Mouse (Mus musculus) intestine, postnatal 0 days (tissue): Measurements from ENCODE around the gene Ankrd12. TPM values are rescaled to one million over a fixed set of nuclear protein-coding genes. Genes with fewer than 3 reads are reported as not detected.

ENCODE experiments used
- ATAC-seq: fragments of 200-750 bp; cut with Nextera tagmentation; 2 replicates; pipeline ENCODE4 v1.8.0; 2017; ENCODE audit warnings: mild to moderate bottlenecking, moderate TSS enrichment, moderate library complexity
- H3K27ac ChIP-seq: fragments of 300-500 bp; sonication (generic); 2 replicates; pipeline ENCODE4 v1.5.1; 2014; ENCODE audit warnings: mild to moderate bottlenecking, low read depth, low read length, moderate library complexity
- H3K27me3 ChIP-seq: fragments of 300-500 bp; sonication (generic); replicated peaks from 2 replicates; pipeline ENCODE4 v1.6.1; 2014; ENCODE audit warnings: low read length, mixed read lengths; ENCODE audit not compliant: control insufficient read depth, insufficient read depth
- H3K36me3 ChIP-seq: fragments of 300-500 bp; sonication (generic); 2 replicates; pipeline ENCODE4 v1.6.1; 2014; ENCODE audit warnings: mild to moderate bottlenecking, moderate library complexity; ENCODE audit not compliant: control insufficient read depth, insufficient read depth
- H3K4me1 ChIP-seq: fragments of 300-500 bp; sonication (generic); replicated peaks from 2 replicates; pipeline ENCODE4 v1.6.1; 2014; ENCODE audit warnings: antibody characterized with exemption, low read length, mixed read lengths; ENCODE audit not compliant: control insufficient read depth, insufficient read depth
- H3K4me2 ChIP-seq: fragments of 300-500 bp; sonication (generic); replicated peaks from 2 replicates; pipeline ENCODE4 v1.6.1; 2014; ENCODE audit warnings: low read depth, mild to moderate bottlenecking, moderate library complexity
- H3K4me3 ChIP-seq: fragments of 300-500 bp; sonication (generic); 2 replicates; pipeline ENCODE4 v1.5.1; 2014; ENCODE audit warnings: low read depth, low read length
- H3K9ac ChIP-seq: fragments of 300-500 bp; sonication (generic); 2 replicates; pipeline ENCODE4 v1.6.1; 2014; ENCODE audit warnings: mild to moderate bottlenecking, low read depth, low read length
- H3K9me3 ChIP-seq: fragments of 300-500 bp; sonication (generic); 2 replicates; pipeline ENCODE4 v1.6.1; 2016; ENCODE audit warnings: mixed run types; ENCODE audit not compliant: control insufficient read depth
- CTCF ChIP-seq: sonication (generic); IDR thresholded peaks from 2 replicates; pipeline ENCODE4 v1.5.1; 2016; ENCODE audit warnings: low read depth, mild to moderate bottlenecking, control low read depth, antibody characterized with exemption, moderate library complexity
- WGBS: fragments of 180-500 bp; shearing (Covaris S2); extraction: QIAGEN DNeasy Blood & Tissue Kit; methylation state at CpG from one replicate; pipeline ENCODE4 v1.1.7; 2014; 5-methylcytosine and 5-hydroxymethylcytosine counted together
- polyA plus RNA-seq: library from polyadenylated mRNA; unstranded; fragments of >200 nt; fragmentation: Nextera tagmentation; extraction: Ambion mirVana; gene quantifications from 2 replicates; pipeline ENCODE4 v1.2.1, GENCODE M21; 2015

The Ankrd12 gene
- polyA plus RNA-seq, 1 experiment from 2014 or later, result 21.9 TPM

- TF ChIP-seq CTCF, result no peak
- no peak overlapping the region for H3K4me3 ChIP-seq
- no peaks in the 10 kb centered on the region for H3K36me3 ChIP-seq
- no peak overlapping the region for H3K27ac ChIP-seq
- no peaks in the 10 kb centered on the region for H3K4me1 ChIP-seq
- ATAC-seq, result no peak
- H3K4me2 ChIP-seq, result no peak overlapping the region
- no peak overlapping the region for H3K9ac ChIP-seq
- 81% methylated on average over 4 of the region's 4 CpGs for WGBS
- H3K27me3 ChIP-seq, result no peaks in the 10 kb centered on the region
- no peaks in the 10 kb centered on the region for H3K9me3 ChIP-seq
Observed at GRCm38 (mm10) chr17:66065115-66065514, 11.8 kb downstream of the Ankrd12 start.

DNA sequence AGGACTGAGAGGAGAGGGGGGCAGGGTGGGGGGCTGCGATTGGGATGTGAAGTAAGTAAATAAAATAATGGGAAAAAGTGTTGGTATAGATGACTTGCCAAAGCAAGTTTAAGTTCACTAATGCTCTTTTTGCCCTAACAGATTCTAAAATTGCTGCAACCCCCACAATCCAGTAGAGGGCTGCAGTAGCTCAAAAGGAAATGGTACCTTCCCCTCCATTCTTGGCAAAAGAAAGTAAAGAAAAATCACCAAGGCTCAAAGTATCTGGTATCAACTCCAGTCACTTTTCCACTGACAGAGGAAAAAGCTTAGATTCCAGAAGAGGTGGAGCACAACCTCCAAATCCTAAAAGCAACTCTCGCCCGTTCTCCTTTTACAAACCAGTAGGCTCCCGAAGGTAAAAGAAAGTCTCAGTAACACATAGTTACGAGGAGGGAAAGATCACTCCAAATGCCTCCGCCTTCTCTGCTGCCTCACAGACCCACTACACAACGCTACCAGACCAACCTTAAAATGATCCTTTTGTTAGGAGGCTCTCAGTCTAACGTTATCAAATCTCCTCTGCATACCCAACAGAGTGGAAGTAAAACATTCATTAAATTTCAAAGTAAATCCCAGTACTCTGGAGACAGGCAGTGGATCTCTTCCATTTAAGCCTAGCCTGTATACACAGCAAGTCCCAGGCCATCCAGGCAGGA lies 15.5 kb downstream of the Ankrd12 start:
- Histone ChIP-seq H3K36me3 (no peaks in the 10 kb centered on the region), H3K4me3 (no peak overlapping the region), H3K27me3 (no peaks in the 10 kb centered on the region), H3K9ac (no peak overlapping the region), H3K27ac (no peak overlapping the region), H3K4me2 (no peak overlapping the region), H3K4me1 (no peaks in the 10 kb centered on the region), H3K9me3 (no peaks in the 10 kb centered on the region)
- ATAC-seq, result no peak
- 73% methylated on average over 8 of the region's 8 CpGs for WGBS
- TF ChIP-seq CTCF, result peak; percentile 36

DNA sequence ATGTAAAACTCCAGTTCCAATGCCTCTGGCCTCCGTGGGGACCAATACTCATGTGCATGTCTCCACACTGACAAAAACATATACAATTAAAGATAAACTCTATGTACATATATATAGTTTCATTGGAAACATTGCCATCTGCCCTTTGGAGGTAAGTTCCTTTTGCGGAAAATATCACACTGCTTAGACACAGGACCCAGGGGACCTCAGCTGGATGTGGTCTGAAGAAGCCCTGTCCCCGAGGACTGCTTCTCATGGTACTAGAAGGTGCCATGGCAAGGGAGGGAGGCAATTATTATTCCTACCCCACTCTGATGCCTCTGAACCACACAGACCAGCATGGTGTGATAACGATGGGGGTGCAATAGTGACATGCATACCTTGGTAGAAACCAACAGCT lies 18.7 kb downstream of the Ankrd12 start:
- Histone ChIP-seq H3K4me2 (no peak overlapping the region), H3K27me3 (no peaks in the 10 kb centered on the region), H3K4me1 (no peaks in the 10 kb centered on the region), H3K9me3 (no peaks in the 10 kb centered on the region), H3K36me3 (no peaks in the 10 kb centered on the region), H3K27ac (no peak overlapping the region), H3K4me3 (no peak overlapping the region), H3K9ac (no peak overlapping the region)
- no peak for TF ChIP-seq CTCF
- WGBS, result 85% methylated on average over 4 of the region's 4 CpGs
- no peak for ATAC-seq

DNA sequence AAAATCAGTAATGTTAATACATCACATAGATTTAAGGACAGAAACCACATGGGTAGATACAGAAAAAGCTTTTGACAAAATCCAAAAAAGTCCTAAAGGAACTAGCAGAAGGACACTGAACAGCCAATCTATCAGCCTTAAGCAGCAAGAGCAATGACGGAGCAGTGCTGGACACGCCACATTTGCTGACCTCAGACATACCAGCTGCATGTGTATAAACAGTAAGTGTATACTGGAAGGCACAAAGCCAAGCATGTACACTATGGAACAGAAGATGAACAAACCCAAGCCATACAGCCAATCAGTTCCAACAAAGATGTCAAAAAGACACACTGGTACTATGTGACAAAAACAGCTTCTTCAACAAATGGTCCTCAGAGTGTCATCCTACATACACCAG lies 19.7 kb downstream of the Ankrd12 start:
- WGBS, result 55% methylated on average over 2 of the region's 2 CpGs
- no peaks in the 10 kb centered on the region for H3K36me3 ChIP-seq
- no peaks in the 10 kb centered on the region for H3K9me3 ChIP-seq
- no peak overlapping the region for H3K27ac ChIP-seq
- no peak overlapping the region for H3K4me3 ChIP-seq
- H3K9ac ChIP-seq, result no peak overlapping the region
- no peak for TF ChIP-seq CTCF
- no peaks in the 10 kb centered on the region for H3K4me1 ChIP-seq
- no peaks in the 10 kb centered on the region for H3K27me3 ChIP-seq
- no peak overlapping the region for H3K4me2 ChIP-seq
- no peak for ATAC-seq

GRCm38 (mm10) chr17:66053349-66053748 lies 23.5 kb downstream of the Ankrd12 start:
- no peak for TF ChIP-seq CTCF
- Histone ChIP-seq H3K9me3 (no peaks in the 10 kb centered on the region), H3K9ac (no peak overlapping the region), H3K4me2 (no peak overlapping the region), H3K4me3 (no peak overlapping the region), H3K27ac (no peak overlapping the region), H3K36me3 (peaks cover 7% of the 10 kb centered on the region; the same call in 1 of the 2 replicates), H3K27me3 (no peaks in the 10 kb centered on the region), H3K4me1 (no peaks in the 10 kb centered on the region)
- WGBS, result 52% methylated on average over 4 of the region's 4 CpGs
- no peak for ATAC-seq

DNA sequence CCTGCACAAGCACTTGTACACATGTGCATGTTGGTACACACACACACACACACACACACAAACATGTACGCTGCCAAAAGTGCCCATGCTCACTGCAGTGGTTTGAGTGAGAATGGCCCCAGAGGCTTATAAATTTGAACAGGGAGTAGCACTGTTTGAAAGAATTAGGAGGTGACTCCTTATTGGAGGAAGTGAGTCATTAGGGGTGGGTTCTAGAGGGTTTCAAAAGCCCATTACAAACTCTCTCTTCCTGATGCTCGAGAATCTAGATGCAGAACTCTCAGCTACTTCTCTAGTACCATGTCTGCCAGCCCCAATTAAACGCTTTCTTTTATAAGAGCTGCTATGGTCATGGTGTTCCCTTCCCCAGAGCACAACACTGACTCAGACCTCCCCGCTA lies 28.1 kb downstream of the Ankrd12 start:
- WGBS, result 79% methylated on average over 4 of the region's 4 CpGs
- no peak overlapping the region for H3K4me2 ChIP-seq
- no peak for TF ChIP-seq CTCF
- H3K36me3 ChIP-seq, result peaks cover 13% of the 10 kb centered on the region
- no peak overlapping the region for H3K27ac ChIP-seq
- no peaks in the 10 kb centered on the region for H3K27me3 ChIP-seq
- no peaks in the 10 kb centered on the region for H3K9me3 ChIP-seq
- no peak for ATAC-seq
- H3K4me3 ChIP-seq, result no peak overlapping the region
- H3K9ac ChIP-seq, result no peak overlapping the region
- no peaks in the 10 kb centered on the region for H3K4me1 ChIP-seq
